Mouse (Mus musculus) G1E (cell line): ENCODE measurements around the gene Tusc2.

ENCODE experiments used
- CTCF ChIP-seq: IDR thresholded peaks from 2 replicates; pipeline ENCODE4 v1.5.1; 2012; ENCODE audit warnings: low read depth, low read length, inconsistent platforms, mixed read lengths
- TAL1 ChIP-seq: conservative IDR thresholded peaks from 2 replicates; pipeline ENCODE4 v1.6.1; 2012; ENCODE audit warnings: low read depth, low read length, inconsistent platforms, mixed read lengths

- TF ChIP-seq TAL1 (no peak), CTCF (no peak)
These were observed 8.7 kb downstream of the Tusc2 start for GRCm38 (mm10) chr9:107571534-107572326.
